Mouse (Mus musculus): ENCODE data around the gene Ccdc96.

Ccdc96 gene

DNA sequence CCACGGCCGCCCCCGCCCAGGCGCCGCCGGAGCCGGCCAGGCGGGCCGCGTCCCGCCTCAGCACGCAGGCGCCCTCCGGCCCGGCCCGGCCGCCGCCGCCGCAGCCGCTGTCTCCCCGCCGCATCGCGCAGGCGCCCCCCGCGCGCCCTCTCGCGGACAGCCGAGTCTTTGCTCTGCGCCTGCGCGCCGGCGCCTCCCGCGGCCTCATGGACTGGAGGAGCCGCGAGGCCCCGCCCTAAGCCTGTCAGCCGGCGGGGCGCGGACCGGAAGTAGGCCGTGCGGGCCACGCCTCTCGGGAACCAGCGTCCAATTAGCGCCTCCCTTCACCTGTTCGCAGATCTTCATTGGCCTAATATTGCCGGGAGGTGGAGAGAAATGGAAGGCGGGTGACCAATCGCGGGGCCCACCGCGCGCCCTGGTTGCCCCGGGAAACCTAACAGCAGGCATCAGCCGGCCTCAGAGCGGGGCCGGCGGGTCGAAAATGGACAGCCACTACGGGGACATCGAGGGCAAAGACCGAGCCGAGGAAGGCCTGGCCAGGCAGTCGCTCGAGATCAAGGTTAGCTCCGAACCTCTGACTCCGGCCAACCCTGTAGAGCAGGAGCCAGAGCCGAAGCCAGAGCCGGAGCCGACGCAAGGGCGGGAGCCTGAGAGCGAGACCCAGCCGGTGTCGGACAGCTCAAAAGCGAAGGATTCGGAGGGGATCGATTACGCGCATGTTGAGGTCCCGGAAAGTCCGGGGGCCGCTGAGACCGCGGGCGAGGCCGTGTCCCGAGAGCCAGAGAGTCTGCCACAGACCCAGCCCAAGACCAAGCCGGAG lies at the start of gene Ccdc96, which contains the start of gene Tada2b:
Ccdc96 (plus strand) TSS at position 418 of the 820 bp plus-strand sequence.
Tada2b (minus strand) TSS at position 115 of the 820 bp plus-strand sequence.
- peak; percentile 97 to 99 for DNase-seq (ENCODE audit: low spot score in 2 of 2)

DNA sequence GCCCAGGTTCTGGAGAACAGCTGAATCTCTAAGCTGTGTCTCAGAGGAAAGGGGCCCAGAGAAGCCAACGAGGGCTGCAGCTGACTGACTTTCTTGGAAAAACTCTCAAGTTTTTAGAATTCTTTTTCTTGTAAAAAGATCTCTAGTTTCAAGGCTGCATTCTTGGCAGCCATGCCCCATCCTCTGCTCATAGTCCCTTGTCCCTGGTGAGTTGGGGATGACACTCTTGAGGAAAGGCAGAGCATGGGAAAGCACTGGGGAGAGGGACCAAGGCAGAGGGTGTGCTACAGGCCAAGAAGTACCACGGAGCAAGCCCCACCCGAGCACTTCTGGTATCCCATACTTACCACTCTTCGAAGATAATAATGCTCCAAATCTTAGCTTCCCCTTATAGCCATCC lies 47.5 kb upstream of the Ccdc96 start:
- DNase-seq (ENCODE audit: low spot score in 2 of 2) = no peak

DNA sequence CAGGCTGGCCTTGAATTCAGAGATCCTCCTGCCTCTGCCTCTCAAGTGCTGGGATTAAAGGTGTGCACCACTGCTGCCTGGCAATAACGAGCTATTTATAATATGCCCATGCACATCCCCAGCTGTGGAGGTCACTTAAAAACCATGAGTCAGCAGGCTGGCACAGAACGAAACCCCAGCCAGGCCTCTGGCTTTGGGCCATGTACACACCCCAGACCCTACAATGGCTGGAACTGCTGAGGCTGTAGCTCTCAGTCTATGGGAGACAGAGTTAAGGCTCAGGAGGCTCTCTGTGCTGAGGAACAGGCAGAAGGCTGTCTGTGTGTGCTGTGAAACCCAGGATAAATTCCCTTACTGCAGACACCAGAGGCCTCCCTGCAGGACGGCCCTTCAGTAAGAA lies 43.6 kb upstream of the Ccdc96 start:
- no peak for DNase-seq (ENCODE audit: low spot score in 2 of 2)

DNA sequence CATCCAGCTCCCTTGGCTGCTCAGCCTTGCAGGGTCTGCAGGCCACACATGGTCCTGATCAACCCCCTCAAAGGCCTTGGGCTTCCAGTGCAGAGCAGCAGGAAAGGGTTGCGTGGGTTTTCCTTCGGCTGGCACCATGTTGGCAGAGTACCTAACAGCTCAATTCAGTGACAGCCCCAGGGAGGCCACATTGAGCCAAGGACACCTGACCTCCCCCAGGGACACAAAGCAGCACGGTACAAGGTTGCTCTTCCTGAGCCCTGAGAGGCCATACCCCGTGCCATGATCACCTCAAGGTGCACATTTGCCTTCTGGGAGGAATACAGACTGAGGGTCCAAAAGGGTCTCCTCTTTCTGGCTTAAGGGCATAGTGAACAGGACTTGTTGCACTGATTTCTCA lies 39.8 kb upstream of the Ccdc96 start:
- DNase-seq (ENCODE audit: low spot score in 2 of 2) = no peak

DNA sequence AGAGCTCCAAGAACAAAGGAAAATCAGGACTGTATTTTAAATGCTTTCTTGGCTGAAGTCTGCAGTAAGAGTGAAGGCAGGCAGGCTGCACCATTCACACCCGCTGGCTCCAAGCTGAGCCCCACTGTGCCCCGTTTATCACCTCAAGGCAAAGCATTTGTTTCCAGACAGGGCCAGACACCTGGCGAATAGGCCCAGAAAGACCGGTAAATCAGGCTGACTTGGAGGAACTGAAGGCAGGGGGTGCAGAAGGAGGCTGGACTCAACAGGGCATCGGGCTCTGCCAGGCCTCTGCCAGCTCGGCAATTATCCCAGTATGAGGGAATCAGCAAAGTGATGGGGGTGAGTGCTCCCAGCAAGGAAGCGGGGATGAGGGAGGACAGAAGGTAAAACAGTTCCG lies 39.4 kb upstream of the Ccdc96 start:
- no peak for DNase-seq (ENCODE audit: low spot score in 2 of 2)

DNA sequence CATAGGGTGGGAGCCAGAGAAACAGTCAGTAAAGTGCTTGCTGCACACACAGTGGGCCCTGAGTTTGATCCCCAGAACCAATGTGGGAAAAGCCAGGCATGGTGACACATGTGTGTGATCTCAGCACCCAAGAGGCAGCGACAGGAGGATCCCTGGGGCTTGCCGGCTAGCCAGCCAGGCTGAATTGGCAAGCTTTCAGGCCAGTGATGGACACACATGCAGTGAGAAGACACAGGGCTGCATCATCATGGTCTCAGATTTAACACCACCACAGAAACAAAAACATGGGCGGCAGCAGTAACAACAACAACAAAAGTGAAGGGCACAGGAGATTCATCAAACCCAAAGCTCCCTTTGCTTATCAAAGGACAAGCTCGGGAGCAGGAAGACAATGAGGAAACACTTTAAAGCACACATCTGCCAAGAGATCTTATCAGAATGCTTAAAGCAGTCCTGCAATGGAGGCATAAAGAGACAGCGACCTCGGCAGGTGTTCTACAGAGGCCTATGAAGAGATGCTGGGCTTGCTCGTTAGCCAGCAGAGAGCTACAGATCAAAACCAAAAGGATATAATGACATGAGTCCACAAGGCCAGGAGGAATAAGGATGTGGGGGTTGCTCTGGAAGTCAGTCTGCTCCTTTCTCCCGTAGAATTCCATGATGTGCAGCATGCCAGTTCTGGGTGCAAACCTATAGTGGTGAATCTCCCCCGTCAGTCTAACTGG lies 38.1 kb upstream of the Ccdc96 start:
- no peak for DNase-seq (ENCODE audit: low spot score in 2 of 2)

DNA sequence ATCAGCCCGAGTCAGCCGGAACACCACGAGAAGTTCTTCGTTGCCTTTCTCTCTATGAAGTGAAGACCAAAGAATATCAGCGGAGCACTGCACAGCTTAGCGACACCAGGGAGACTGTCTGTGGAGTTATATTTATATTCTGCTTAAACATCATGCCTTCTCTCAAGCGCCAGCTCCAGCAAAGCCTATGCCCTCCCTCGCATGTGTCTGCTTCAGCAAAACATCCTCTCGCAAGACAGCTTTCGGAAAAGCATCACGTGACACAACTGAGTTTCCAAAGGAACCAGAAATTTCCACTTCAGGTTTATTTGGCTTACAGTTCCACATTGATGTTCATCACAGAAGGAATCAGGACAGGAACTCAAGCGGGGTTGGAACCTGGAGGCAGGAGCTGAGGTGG lies 36.5 kb upstream of the Ccdc96 start:
- DNase-seq (ENCODE audit: low spot score in 2 of 2) = no peak

DNA sequence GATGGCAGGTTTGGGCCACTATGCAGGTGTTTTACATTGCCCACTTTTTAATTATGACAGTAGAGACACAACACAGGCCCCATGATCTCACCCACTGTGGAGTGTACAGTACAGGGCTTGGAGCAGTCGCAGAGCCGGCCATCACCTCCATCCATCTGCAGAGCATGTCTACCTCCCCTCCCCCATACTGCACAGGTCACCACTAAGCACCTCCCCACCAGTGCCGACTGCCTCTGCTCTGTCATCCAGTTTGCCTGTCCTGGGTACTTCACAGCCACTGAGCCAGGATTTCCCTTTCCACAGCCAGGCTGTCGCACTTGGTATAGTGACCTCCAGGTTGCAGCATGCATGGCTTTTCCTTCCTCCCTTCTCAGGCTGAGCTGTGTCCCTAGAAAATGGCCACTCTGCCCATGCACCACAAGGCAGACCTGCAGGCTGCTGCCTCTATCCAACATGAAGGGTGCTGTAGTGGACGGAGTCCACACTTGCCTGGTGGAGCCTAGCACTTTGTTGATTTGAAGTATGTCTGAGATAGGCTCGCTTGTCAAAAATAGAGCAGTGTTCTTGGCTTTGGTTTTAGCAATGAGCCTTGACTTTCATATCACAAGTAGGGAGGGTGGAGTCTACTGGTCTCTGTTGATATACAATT lies 34.6 kb upstream of the Ccdc96 start:
- no peak for DNase-seq (ENCODE audit: low spot score in 2 of 2)

DNA sequence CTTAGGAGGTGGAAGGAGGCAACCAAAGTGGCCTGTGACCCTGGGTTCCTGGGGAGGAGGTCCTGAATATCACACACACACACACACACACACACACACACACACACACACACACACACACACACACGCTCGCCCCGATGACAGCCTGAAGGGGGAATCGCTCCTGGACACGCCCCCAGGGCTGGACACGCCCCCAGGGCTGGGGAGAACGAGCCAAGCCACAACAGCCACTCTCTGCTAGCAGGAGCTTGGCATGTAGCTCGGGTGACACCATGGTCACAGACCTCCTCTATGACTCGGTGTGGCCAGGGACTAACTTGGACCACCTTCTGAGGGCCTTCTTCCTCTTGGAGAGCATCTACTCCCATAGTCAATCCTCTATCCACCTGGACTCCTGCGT lies 33.3 kb upstream of the Ccdc96 start:
- no peak for DNase-seq (ENCODE audit: low spot score in 2 of 2)

DNA sequence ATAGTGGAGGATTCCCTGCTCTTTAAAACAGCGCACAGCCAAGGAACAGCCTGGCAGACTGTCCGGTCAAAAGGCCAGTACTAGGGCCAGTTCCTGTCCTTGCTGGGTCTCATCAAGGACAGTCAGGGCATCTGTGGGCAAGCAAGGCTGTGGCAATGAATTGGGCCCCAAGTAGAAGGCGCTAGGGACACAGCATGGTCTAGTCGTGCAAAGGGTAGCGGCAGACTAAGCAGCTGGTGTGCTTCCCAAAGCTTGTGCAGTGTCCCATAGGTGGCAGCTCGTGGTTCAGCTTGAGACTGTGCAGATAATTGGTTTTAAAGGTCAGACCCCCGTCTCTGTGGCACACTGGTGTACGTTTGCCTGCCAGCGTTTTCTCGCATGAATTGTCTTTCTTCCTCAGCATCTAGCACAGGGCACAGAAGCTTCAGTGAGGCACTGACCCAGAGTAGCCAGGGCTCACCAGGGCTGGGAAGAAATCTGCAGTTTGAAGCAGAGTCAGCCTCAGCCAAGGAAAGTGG lies 32.5 kb upstream of the Ccdc96 start:
- DNase-seq (ENCODE audit: low spot score in 2 of 2) = no peak

DNA sequence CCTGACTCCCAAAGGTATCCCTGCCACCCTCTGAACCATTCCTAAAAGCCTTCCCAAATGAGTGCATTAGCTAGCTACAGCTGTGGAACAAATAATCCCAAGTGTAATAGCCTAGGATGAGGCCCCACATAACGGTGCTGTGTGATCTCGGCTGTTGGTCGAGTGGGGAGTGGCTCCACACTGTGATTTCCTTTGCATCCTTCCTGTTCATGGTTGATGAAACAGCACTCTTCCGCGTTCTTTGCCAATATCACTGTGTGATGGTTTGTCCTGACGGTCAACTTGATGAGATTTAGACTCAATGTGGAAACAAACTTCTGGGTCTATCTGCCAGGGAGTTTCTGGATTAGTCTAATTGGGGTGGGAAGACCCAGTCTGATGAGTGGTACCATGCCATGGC lies 31.6 kb upstream of the Ccdc96 start:
- DNase-seq (ENCODE audit: low spot score in 2 of 2) = no peak

DNA sequence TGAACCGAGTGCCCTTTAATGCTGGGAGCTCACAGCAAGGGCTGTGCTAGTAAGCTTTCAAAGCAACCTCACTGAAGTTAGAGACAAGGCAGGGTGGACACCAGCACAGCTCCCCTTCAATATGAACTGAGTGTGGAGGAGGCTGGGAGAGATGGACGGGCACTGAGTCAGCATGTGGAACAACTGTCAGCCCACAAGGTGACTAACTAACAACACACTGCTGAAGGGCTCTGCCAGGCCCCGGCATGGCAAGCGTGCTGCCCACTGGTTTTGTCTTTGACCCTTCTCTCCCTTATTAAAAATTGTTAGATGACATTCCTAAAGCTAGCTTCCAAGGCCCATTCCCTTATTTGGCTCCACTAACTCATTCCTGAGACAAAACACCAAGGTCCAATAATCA lies 26.7 kb upstream of the Ccdc96 start:
- DNase-seq (ENCODE audit: low spot score in 2 of 2) = no peak

DNA sequence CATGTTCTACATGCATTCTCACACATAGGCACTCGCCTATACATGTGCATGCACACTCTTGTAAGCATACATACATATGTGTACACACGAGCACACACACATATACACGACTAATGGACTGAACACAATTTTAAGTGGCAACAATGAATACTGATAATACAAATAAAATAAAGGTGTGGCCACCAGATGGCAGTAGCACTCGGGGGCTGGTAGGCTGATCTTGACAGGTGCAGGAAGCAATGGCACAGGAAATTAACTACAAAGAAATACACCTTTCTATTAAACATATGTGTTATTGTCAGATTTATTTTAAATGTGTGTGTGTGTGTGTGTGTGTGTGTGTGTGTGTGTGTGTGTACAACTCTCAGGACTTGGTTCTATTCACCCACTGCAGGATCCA lies 25.5 kb upstream of the Ccdc96 start:
- no peak for DNase-seq (ENCODE audit: low spot score in 2 of 2)

DNA sequence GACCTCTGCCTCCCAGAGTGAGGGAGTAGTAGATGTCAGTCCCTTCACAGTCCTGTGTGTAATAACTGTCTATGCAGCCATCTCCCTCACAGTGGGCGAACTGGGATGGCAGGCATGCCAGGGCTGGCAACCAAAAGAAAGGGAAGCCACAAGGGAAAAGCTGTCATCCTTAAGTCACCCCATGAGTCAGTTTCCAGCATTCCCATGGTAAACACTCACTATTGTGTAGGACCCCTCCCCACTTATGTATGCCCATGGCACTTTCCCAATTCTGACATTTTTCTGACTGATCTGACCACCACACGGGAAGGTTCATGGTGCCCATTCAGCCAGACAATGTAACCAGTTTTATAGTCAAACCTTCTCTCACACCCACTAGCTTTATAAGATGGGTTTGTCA lies 23.7 kb upstream of the Ccdc96 start:
- no peak for DNase-seq (ENCODE audit: low spot score in 2 of 2)

DNA sequence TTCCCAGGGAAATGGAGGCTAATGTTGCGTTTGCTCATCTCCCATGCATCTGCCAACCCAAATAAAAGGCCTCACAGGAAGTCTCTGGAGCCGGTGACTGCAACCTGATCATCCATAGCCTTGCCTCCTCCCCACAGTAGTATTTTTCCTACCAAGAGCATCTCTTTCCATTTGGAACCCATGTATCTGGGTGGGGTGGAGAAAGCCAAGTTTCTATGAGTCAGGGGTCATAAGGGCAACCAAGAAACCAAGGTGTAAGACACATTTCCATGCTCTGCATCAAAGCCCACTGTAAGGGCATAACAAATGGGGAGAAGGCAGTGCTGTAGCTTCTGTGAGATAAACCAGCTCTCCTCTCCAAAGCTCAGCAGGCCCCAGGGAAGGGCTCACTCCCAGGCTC lies 23.2 kb upstream of the Ccdc96 start:
- no peak for DNase-seq (ENCODE audit: low spot score in 2 of 2)

DNA sequence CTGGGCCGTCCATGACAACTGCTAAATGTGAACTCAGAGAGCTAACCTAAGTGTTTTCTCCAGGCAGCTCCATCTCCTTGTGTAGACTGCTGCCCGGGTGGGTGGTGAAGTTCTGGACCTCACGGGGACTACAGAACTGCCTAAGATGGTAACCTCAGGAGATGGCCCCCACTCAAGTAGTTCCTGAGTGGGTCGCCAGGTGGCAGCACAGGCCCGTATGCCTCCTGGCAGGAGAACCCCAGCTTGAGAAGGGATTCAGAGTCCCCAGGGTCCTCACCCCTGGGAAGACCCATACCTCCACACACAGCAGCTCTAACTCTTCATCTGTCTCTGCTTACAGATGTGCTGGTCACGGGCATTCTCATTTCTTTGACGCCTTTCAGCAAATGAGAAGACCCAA lies 21.6 kb upstream of the Ccdc96 start:
- DNase-seq (ENCODE audit: low spot score in 2 of 2) = peak in 1 of 2 experiments; percentile 78

DNA sequence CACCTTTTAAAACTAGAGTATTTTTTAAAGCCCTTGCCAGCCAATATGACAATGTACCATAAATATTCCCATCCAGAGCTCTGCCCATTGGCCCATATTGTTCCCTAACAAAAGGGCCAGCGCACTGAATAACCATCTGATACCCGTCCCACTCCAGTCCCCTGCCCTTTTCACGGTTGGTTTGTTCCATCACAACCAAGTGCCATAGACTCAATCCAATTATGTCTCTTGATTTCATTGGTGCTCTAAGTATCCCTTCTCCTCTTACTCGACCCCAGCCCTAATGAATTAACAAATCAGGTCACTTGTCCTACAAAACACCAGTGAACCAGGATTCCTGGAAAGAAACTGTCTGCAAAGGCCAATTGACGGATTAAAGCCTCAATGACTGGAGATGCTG lies 21.0 kb upstream of the Ccdc96 start:
- DNase-seq (ENCODE audit: low spot score in 2 of 2) = no peak

DNA sequence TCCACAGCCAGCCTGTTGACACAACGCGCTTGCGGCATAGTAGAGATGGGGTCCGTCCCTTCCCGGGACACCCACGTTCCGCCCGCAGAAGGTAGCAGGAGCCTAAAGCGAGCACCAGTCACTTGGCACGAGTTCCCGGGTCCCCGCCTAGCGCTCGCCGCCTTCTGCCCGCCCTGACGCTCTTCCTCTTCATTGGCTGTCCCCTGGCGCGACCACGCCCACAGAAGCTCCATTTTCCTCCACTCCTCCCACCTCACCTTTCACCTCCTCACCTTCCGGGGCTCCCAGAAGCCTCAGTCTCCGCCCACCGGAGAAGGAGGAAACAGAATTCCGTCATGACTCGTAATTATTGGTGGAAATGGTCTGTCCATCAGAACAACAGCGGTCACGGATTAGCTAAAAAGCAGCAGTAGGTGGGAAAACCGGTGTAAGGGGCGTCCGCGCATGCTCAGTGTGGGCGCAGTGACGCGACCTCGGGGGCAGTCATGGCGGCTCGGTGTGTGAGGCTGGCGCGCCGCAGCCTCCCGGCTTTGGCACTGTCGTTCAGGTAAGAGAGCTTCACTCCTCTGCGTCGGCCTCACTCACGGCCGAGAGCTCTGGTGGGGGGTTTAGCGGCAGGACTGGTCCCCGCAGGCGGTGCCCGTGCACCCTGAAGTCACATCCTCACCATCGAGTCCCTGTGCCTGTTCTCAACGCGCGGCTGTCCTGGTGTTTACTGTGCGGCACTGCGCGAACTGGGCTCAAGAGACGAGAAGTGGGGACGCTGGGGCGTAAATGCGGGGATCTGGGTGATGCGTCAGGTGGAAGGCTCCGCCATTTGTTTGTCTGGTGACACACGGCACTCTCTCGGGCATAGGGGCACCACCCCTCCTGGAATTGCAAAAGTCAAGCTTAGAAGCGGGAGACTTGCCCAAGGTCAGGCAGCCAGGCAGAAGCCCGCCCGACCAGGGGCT lies 19.4 kb upstream of the Ccdc96 start, which contains the start of gene Grpel1:
Grpel1 (plus strand) TSS at position 290 of the 953 bp plus-strand sequence.
- DNase-seq (ENCODE audit: low spot score in 2 of 2) = peak; percentile 99 to 100

DNA sequence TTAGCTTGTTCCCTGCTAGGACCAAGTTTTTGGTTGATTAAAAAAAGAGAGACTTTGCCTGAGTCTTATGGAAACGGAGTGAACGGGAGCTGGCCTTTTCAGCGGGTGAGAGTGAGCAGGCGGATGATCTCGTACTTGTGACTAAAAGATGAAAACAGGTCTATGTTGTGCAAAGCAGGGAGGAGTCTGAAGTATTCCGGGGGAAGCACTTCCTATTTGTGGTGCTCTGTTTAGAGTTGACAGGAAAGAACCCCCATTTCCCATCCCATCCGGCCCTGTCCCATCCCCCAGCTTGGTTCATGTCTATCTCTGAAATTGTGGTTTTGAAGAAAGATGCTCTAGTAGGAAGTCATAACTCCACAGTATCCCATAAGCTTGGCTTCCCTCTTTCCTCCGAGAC lies 18.5 kb upstream of the Ccdc96 start:
- no peak for DNase-seq (ENCODE audit: low spot score in 2 of 2)

DNA sequence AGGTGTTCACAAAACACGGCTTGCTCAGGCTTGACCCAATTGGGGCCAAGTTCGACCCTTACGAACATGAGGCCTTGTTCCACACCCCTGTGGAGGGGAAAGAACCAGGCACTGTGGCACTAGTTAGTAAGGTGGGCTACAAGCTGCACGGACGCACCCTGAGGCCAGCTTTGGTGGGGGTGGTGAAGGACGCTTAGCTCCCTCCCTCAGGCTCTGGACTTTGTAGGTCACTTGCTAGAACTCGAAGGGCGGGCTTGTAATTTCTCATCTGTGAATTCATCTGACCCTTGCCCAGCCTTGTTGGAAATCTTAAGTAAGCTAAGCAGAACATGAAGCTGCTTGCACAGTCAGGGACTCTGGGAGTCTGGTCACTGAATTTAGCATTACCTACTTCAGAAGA lies 13.2 kb upstream of the Ccdc96 start:
- DNase-seq (ENCODE audit: low spot score in 2 of 2) = no peak

All from left cerebral cortex, adult 9 months (tissue).